In the genomic region with DNA sequence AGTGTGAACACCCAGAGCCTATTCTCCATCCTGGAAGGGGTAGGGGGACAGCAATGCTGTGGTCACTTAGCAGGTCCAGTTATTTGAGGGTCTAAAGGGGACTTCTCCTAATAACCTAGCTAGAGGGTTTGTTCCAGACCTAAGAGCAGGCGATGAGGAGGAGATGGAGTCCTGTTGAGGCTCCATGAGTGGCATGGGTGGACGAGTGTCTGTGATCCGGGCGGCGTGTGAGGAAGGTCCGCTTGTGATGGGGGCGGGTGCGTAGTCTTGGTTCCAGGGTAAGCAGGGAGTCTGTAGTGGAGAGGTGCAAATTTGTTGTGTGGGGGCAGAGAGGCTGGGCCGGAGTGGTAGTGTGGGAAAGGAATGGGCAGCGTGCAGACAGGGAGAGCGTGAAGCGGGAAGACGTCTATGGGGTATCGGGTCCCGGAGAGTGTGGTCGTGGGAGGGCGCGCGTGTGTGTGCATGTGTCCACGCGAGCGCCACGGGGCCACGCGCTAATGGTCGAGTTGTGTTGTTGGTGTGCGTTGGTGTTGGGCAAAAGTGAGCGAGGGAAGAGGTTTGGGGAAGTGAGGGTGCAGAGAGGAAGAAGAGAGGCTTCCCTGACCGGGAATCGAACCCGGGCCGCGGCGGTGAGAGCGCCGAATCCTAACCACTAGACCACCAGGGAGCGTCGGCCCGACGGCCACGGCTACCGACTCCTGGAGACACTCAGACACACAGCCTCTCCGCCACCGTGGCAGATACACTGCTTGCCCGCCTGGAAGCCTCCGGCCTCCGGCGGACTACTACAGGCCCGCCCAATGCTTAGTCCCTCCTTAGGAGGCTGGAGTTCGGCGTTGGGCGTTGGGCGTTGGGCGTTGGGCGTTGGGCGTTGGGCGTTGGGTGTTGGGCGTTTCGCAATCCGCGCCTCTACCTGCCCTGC, we compare ENCODE assay signal across 8 mouse cellular contexts. TPM values are rescaled to one million over a fixed set of nuclear protein-coding genes. Genes with fewer than 3 reads are reported as not detected.
DNase-seq lines count a peak whose midpoint lies in the region; ATAC-seq and TF ChIP-seq lines count a peak whose summit lies in the region.
"Not testable (repeated sequence)": the region's sequence is repeated elsewhere in the genome, so short reads cannot be mapped to it uniquely, and the experiment has no call there.

No protein-coding gene starts in this region.

- peak; percentile 81 for ATAC-seq in embryonic facial prominence, embryonic 11.5 days (replicated peaks; ENCODE audit: insufficient number of reproducible peaks, low FRiP score, low TSS enrichment, low read depth)
- ATAC-seq in hindbrain, embryonic 16.5 days, result peak; percentile 74

- H3K36me3 ChIP-seq in embryonic facial prominence, embryonic 11.5 days (replicated peaks; ENCODE audit: control insufficient read depth, insufficient read depth, low read depth, low read length); hindbrain, embryonic 16.5 days (ENCODE audit: control insufficient read depth, insufficient read depth, low read length): not testable (repeated sequence)

- H3K4me3 ChIP-seq in embryonic facial prominence, embryonic 11.5 days (ENCODE audit: low read depth, low read length), result peak overlapping the region; percentile 23
- peak overlapping the region; percentile 31 for H3K4me3 ChIP-seq in hindbrain, embryonic 16.5 days (ENCODE audit: low read length)
- peak overlapping the region; percentile 13 for H3K4me3 ChIP-seq in olfactory bulb, adult 2 months (ENCODE audit: insufficient read depth, low read depth, low read length)

- not testable (repeated sequence) for TF ChIP-seq CTCF in olfactory bulb, adult 2 months (IDR thresholded peaks at IDR 0.05; ENCODE audit: insufficient read depth, low read depth, low read length)

- peak overlapping the region; percentile 30 for H3K4me2 ChIP-seq in embryonic facial prominence, embryonic 11.5 days (ENCODE audit: low read depth, low read length)
- H3K4me2 ChIP-seq in hindbrain, embryonic 16.5 days (ENCODE audit: low read length), result peak overlapping the region; percentile 50

- not testable (repeated sequence) for H3K27ac ChIP-seq in embryonic facial prominence, embryonic 11.5 days (replicated peaks; ENCODE audit: low read depth, low read length); hindbrain, embryonic 16.5 days (ENCODE audit: low read depth, low read length); olfactory bulb, adult 2 months (ENCODE audit: insufficient read depth, low read depth, low read length)

- H3K9me3 ChIP-seq in embryonic facial prominence, embryonic 11.5 days (replicated peaks; ENCODE audit: control insufficient read depth, low read length); hindbrain, embryonic 16.5 days (ENCODE audit: control insufficient read depth, low read length): not testable (repeated sequence)

- not testable (repeated sequence) for H3K9ac ChIP-seq in embryonic facial prominence, embryonic 11.5 days (replicated peaks; ENCODE audit: low read length); hindbrain, embryonic 16.5 days (ENCODE audit: low read depth, low read length)

- WGBS in embryonic facial prominence, embryonic 11.5 days, result 8% methylated on average over 38 of the region's 61 CpGs
- 6% methylated on average over 36 of the region's 61 CpGs for WGBS in hindbrain, embryonic 16.5 days
- WGBS in olfactory bulb, adult 2 months, result 9% methylated on average over 43 of the region's 61 CpGs

- not testable (repeated sequence) for H3K4me1 ChIP-seq in embryonic facial prominence, embryonic 11.5 days (ENCODE audit: control insufficient read depth, insufficient read depth, low read length); hindbrain, embryonic 16.5 days (ENCODE audit: control insufficient read depth, insufficient read depth, low read depth, low read length)
- H3K4me1 ChIP-seq in olfactory bulb, adult 2 months (ENCODE audit: control insufficient read depth, insufficient read depth, low read length), result peaks cover 12% of the 10 kb centered on the region

- not testable (repeated sequence) for TF ChIP-seq POLR2A in olfactory bulb, adult 2 months (IDR thresholded peaks at IDR 0.05; ENCODE audit: insufficient read depth, low read depth, low read length)

- peaks cover 17% of the 10 kb centered on the region for H3K27me3 ChIP-seq in embryonic facial prominence, embryonic 11.5 days (ENCODE audit: control insufficient read depth, insufficient read depth, low read length)
- peaks cover 26% of the 10 kb centered on the region for H3K27me3 ChIP-seq in hindbrain, embryonic 16.5 days (replicated peaks; ENCODE audit: control insufficient read depth, insufficient read depth, low read length)

- peak; percentile 25 for DNase-seq in Muller cell, postnatal 12 days (ENCODE audit: inconsistent ontology term)
- DNase-seq in embryonic facial prominence, embryonic 11.5 days (ENCODE audit: low spot score), result not testable (repeated sequence)
- DNase-seq in gastrocnemius, postnatal 25 days, result peak; percentile 36
- peak; percentile 19 to 51 for DNase-seq in left cerebral cortex, adult 18-20 months (ENCODE audit: low spot score in 2 of 2)
- peak; percentile 49 for DNase-seq in lung, postnatal 10 days
- peak; percentile 30 to 40 for DNase-seq in thymus, adult 18-20 months

RNA-seq across cellular contexts. Expression of a gene that starts 0.9 kb away (rescaled TPM):
- polyA plus RNA-seq in embryonic facial prominence, embryonic 11.5 days (2014; fragmentation: Nextera tagmentation; extraction: Ambion mirVana), result 6.5 and 7.9 TPM in 2 replicates
- total RNA-seq in gastrocnemius, postnatal 25 days (2021), result 1 to 10 TPM; 3.7 to 4.6 TPM
- 9.8 and 11.5 TPM in 2 replicates for polyA plus RNA-seq in hindbrain, embryonic 16.5 days (2015; fragmentation: Nextera tagmentation; extraction: Ambion mirVana)
- total RNA-seq in left cerebral cortex, adult 18-20 months (2021), result 10 to 100 TPM; 11.1 to 13.2 TPM
- not detected in 2 replicates for polyA plus RNA-seq in olfactory bulb, adult 2 months (2012; ENCODE audit: insufficient read depth, insufficient read length, low replicate concordance, missing spikeins)

RNA-seq across cellular contexts. Expression of a gene that starts 45.1 kb away (rescaled TPM):
- polyA plus RNA-seq in embryonic facial prominence, embryonic 11.5 days (2014; fragmentation: Nextera tagmentation; extraction: Ambion mirVana), result 0.17 and 0.22 TPM in 2 replicates
- not detected for total RNA-seq in gastrocnemius, postnatal 25 days (2021)
- 0.20 and 0.40 TPM in 2 replicates for polyA plus RNA-seq in hindbrain, embryonic 16.5 days (2015; fragmentation: Nextera tagmentation; extraction: Ambion mirVana)
- total RNA-seq in left cerebral cortex, adult 18-20 months (2021), result not detected
- not detected in 2 replicates for polyA plus RNA-seq in olfactory bulb, adult 2 months (2012; ENCODE audit: insufficient read depth, insufficient read length, low replicate concordance, missing spikeins)

RNA-seq across cellular contexts. Expression of a gene that starts 49.9 kb away (rescaled TPM):
- 1.4 and 1.7 TPM in 2 replicates for polyA plus RNA-seq in embryonic facial prominence, embryonic 11.5 days (2014; fragmentation: Nextera tagmentation; extraction: Ambion mirVana)
- 1 to 10 TPM in 1 of 2 experiments, under 1 TPM in 1; 0.69 to 1.2 TPM for total RNA-seq in gastrocnemius, postnatal 25 days (2021)
- polyA plus RNA-seq in hindbrain, embryonic 16.5 days (2015; fragmentation: Nextera tagmentation; extraction: Ambion mirVana), result 11.6 and 11.8 TPM in 2 replicates
- total RNA-seq in left cerebral cortex, adult 18-20 months (2021), result under 1 TPM in 1 of 2 experiments, not detected in 1; 0.79 TPM
- not detected in 2 replicates for polyA plus RNA-seq in olfactory bulb, adult 2 months (2012; ENCODE audit: insufficient read depth, insufficient read length, low replicate concordance, missing spikeins)
